Mouse (Mus musculus) liver, embryonic 14.5 days (tissue): ENCODE data around the gene Sftpa1.

ENCODE experiments used
- CTCF ChIP-seq: IDR thresholded peaks from 2 replicates; pipeline ENCODE4 v1.5.1; 2016; ENCODE audit warnings: antibody characterized with exemption, low read depth, control low read depth
- EP300 ChIP-seq: IDR thresholded peaks from 2 replicates; pipeline ENCODE4 v1.6.1; 2016; ENCODE audit warnings: antibody characterized with exemption, low read depth

DNA sequence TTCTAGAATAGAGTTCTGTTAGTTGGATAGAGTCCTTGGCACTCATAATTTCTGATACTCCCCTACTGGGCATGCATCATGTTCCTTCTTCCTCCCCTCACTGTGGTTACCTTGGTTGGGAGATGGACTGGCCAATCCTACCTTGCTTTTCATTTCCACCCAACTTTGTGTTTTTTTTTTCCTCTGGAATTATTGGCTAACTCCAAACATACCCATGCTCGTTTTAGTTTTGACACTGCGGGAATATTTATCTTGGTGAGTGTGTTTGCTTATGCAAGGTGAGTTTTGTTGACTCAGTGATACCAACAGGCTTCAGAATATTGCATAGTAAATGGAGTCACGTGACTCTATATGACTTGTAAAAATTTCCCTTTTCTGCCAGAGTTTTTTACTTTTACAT lies 30.9 kb upstream of the Sftpa1 start:
- TF ChIP-seq EP300 (no peak), CTCF (no peak)
